Mouse (Mus musculus): ENCODE results near the gene Wscd2. TPM values are rescaled to one million over a fixed set of nuclear protein-coding genes. Genes with fewer than 3 reads are reported as not detected.
A peak's percentile ranks its signal among the peaks of the same experiment; 100 is the strongest.

The Wscd2 gene
- polyA plus RNA-seq, 1 experiment from 2014 or later: 5.6 TPM

DNA sequence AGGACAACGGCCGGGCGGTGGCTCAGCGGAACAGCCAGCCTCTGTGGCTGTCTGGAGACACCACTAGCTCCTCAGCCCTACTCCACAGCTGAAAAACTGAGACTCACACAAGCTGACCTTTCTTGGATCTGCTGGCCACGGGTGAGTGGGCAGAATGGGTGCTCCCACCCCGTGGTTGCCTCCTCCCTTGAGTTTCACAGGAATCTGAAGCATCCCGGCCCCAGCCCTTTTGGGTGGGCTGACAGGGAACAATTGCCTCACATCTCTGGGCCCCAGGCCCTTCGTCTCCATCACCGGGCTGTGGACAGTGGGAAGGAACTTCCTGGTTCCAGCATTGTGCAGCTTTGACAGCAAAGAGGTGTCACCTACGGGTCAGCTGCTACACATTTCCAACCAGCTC, 140.0 kb downstream of the Wscd2 start:
- peaks cover 23% of the 10 kb centered on the region for H3K4me1 ChIP-seq (ENCODE audit: control insufficient read depth, insufficient read depth, low read length)
- H3K9me3 ChIP-seq (ENCODE audit: control insufficient read depth, low read length): no peaks in the 10 kb centered on the region
- no peak for ATAC-seq
- no peak overlapping the region for H3K9ac ChIP-seq (ENCODE audit: low read depth, low read length)
- no peak overlapping the region for H3K27ac ChIP-seq (ENCODE audit: low read length)
- no peaks in the 10 kb centered on the region for H3K27me3 ChIP-seq (replicated peaks; ENCODE audit: control insufficient read depth, insufficient read depth, low read length)
- no peak overlapping the region for H3K4me3 ChIP-seq (ENCODE audit: low read length)
- 62% methylated on average over 10 of the region's 10 CpGs for WGBS
- no peaks in the 10 kb centered on the region for H3K36me3 ChIP-seq (ENCODE audit: control insufficient read depth, insufficient read depth, low read length)
- no peak overlapping the region for H3K4me2 ChIP-seq (ENCODE audit: low read depth, low read length)

DNA sequence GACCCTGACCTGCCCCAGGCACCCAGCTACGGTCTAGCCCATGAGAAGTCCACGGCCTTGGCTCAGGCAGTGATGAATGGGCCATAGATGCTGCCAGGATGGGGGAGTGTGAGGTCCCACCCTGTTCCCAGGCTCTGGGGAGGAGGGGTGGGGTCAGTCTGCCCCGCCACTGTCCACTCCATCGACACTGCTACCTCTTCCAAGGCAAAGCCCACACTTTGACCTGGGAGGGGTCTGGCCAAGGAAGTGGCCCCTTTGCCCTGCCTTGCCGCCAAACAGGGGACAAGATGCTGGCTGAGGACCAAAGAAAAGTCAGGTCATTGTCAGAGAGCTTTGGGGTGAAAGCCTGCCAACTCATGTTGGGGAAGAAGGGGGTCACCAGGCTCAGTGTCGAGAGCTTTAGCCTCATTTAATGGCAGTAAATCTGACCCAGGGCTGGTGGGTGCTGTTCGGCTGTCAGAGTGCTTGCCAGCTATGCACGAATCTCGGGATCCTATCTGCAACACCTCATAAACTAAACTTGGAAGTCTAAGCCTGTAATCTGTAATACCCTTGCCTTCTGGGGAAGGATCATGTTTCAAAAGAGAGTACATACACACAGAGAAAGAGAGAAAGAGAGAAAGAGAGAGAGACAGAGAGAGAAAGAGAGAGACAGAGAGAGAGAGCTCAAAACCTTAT, 143.0 kb downstream of the Wscd2 start:
- ATAC-seq: 0 out of 2 replicates have a peak, but pooled peaks have one; percentile 22
- no peaks in the 10 kb centered on the region for H3K36me3 ChIP-seq (ENCODE audit: control insufficient read depth, insufficient read depth, low read length)
- H3K27ac ChIP-seq (ENCODE audit: low read length): no peak overlapping the region

DNA sequence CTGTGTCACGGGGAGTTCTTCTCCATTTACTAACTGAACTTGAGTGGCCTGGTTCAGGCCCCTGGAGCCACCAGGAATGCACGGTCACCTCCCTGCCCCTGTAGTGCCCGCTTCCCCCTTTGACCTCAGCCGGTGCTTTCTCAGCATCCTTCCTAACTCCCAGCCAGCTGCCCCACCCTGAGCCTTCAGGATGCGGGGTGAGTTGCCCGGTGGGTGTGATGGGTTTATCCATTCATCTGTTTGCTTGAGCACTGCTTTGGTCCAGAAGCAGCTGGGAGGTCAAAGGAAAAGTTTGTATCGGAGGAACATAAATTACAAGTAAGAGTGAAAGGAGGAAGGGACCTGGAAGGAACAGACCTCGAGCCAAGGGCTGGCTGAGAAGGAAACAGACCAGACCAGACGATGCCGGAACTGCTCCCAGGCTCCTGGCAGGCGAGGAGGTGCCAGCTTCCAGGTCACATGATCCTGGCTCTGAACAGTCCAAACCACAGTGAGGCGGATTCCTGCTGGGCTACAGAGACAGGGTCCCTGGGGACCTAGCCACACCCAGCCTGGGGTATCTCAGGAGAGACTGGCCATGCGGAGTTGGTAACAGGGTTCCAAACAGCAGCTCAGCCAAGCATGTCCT, 144.0 kb downstream of the Wscd2 start:
- Histone ChIP-seq H3K9me3 (ENCODE audit: control insufficient read depth, low read length) (no peaks in the 10 kb centered on the region), H3K4me3 (ENCODE audit: low read length) (no peak overlapping the region), H3K27ac (ENCODE audit: low read length) (no peak overlapping the region), H3K4me1 (ENCODE audit: control insufficient read depth, insufficient read depth, low read length) (peaks cover 14% of the 10 kb centered on the region), H3K9ac (ENCODE audit: low read depth, low read length) (no peak overlapping the region), H3K4me2 (ENCODE audit: low read depth, low read length) (no peak overlapping the region), H3K36me3 (ENCODE audit: control insufficient read depth, insufficient read depth, low read length) (no peaks in the 10 kb centered on the region), H3K27me3 (replicated peaks; ENCODE audit: control insufficient read depth, insufficient read depth, low read length) (no peaks in the 10 kb centered on the region)
- 39% methylated on average over 13 of the region's 13 CpGs for WGBS
- ATAC-seq: no peak

More for the DNA sequence above, 143.0 kb downstream of the Wscd2 start:
- H3K9me3 ChIP-seq (ENCODE audit: control insufficient read depth, low read length): no peaks in the 10 kb centered on the region
- WGBS: 24% methylated on average over 9 of the region's 9 CpGs
- H3K4me2 ChIP-seq (ENCODE audit: low read depth, low read length): no peak overlapping the region
- H3K4me1 ChIP-seq (ENCODE audit: control insufficient read depth, insufficient read depth, low read length): peaks cover 16% of the 10 kb centered on the region
- no peaks in the 10 kb centered on the region for H3K27me3 ChIP-seq (replicated peaks; ENCODE audit: control insufficient read depth, insufficient read depth, low read length)
- no peak overlapping the region for H3K9ac ChIP-seq (ENCODE audit: low read depth, low read length)
- H3K4me3 ChIP-seq (ENCODE audit: low read length): no peak overlapping the region

DNA sequence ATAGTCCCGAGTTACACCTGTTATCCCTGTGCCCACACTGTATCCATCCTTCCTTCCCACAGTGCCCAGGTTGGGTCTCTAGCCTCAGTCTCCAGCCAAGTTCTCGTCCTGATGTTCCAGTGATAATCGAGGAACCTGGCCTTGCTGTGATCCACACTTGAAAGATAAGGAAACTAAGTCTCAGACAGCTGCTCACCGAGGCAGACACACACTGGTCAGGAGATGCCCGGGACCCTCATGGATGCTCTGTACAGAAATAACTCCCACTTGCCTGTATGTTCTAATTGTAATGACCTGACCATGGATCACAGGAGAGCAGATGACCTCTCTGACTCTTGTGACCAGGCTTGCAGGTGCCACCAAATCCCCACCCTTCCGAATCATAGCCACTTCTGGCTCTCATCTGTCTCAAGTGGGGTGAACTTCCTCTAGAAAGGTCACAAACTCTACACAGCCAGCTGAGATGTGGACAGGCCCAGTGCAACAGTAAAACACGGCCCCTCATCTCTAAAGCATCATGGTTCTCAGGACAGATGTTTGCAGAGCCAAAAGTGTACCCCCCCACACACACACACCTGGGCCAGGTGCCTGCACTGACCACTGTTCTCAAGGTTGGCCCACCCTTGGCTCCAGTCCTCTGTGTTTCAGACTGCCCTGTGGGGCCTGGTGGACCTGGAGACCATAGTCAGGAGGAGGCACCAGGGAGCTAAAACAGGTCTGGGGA, 144.9 kb downstream of the Wscd2 start:
- Histone ChIP-seq H3K4me1 (ENCODE audit: control insufficient read depth, insufficient read depth, low read length) (peaks cover 14% of the 10 kb centered on the region), H3K4me2 (ENCODE audit: low read depth, low read length) (no peak overlapping the region), H3K9me3 (ENCODE audit: control insufficient read depth, low read length) (no peaks in the 10 kb centered on the region), H3K27me3 (replicated peaks; ENCODE audit: control insufficient read depth, insufficient read depth, low read length) (no peaks in the 10 kb centered on the region), H3K27ac (ENCODE audit: low read length) (no peak overlapping the region), H3K4me3 (ENCODE audit: low read length) (no peak overlapping the region), H3K9ac (ENCODE audit: low read depth, low read length) (no peak overlapping the region), H3K36me3 (ENCODE audit: control insufficient read depth, insufficient read depth, low read length) (no peaks in the 10 kb centered on the region)
- no peak for ATAC-seq
- 76% methylated on average over 7 of the region's 7 CpGs for WGBS

DNA sequence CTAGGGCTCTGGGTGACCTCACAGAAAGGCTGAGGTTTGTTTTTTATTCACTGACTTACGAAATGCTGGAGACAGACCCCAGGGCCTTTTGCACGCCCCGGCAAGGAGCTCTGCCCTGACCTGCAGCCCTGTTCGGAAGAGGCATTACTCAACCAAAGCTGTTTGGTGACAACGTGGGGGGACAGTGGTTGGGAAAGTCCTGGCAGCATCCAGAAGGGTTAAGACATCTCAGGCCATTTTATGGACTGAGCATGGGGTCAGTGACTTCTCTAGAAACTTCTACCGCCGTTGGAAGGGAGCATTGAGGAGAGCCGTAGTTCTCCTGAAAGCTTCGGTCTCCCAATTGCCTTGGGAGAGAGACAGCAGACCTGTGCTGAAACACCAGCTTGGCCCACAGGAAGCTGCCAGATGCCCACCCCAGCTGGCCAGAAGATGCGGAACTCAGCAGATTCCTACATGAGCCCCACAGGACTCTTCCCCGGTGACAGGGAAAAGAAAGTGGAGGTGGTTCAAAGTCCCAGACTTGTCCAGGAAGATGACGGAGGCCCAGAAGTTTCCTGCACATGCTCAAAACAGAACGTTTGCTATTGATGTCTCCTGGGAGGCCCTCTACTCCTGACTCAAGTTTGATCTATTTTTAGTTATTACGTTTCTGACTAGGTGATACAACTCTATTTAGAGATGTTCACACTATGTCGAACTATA, 145.9 kb downstream of the Wscd2 start:
- Histone ChIP-seq H3K9me3 (ENCODE audit: control insufficient read depth, low read length) (no peaks in the 10 kb centered on the region), H3K27me3 (replicated peaks; ENCODE audit: control insufficient read depth, insufficient read depth, low read length) (no peaks in the 10 kb centered on the region), H3K27ac (ENCODE audit: low read length) (no peak overlapping the region), H3K4me1 (ENCODE audit: control insufficient read depth, insufficient read depth, low read length) (peaks cover 14% of the 10 kb centered on the region), H3K36me3 (ENCODE audit: control insufficient read depth, insufficient read depth, low read length) (no peaks in the 10 kb centered on the region), H3K4me2 (ENCODE audit: low read depth, low read length) (no peak overlapping the region), H3K9ac (ENCODE audit: low read depth, low read length) (no peak overlapping the region), H3K4me3 (ENCODE audit: low read length) (no peak overlapping the region)
- ATAC-seq: no peak
- WGBS: 70% methylated on average over 15 of the region's 15 CpGs

DNA sequence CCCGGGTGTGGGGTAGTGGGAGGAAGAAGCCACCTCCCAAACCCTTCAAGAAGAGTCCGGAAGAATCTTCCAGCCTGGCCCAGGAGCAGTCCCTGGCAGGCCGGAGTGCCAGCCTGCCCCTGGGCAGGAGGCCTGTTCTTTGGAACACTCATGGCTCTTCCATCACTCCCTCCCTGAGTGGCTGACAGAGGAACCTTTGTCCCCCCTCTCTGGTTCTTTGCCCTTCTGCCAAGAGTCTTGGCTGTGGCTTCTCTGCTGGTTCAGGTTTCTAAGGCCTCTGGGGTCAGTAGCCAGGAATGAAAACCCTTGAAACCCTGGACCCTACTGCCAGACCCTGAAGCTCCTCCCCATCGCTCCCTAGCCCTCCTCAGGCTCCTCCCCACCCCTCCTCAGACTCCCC, 147.5 kb downstream of the Wscd2 start:
- H3K9me3 ChIP-seq (ENCODE audit: control insufficient read depth, low read length): no peaks in the 10 kb centered on the region
- 88% methylated on average over 4 of the region's 4 CpGs for WGBS
- H3K4me3 ChIP-seq (ENCODE audit: low read length): no peak overlapping the region
- H3K4me1 ChIP-seq (ENCODE audit: control insufficient read depth, insufficient read depth, low read length): peaks cover 12% of the 10 kb centered on the region
- H3K27me3 ChIP-seq (replicated peaks; ENCODE audit: control insufficient read depth, insufficient read depth, low read length): no peaks in the 10 kb centered on the region
- no peak for ATAC-seq
- no peak overlapping the region for H3K9ac ChIP-seq (ENCODE audit: low read depth, low read length)
- H3K36me3 ChIP-seq (ENCODE audit: control insufficient read depth, insufficient read depth, low read length): no peaks in the 10 kb centered on the region
- H3K27ac ChIP-seq (ENCODE audit: low read length): no peak overlapping the region
- no peak overlapping the region for H3K4me2 ChIP-seq (ENCODE audit: low read depth, low read length)

DNA sequence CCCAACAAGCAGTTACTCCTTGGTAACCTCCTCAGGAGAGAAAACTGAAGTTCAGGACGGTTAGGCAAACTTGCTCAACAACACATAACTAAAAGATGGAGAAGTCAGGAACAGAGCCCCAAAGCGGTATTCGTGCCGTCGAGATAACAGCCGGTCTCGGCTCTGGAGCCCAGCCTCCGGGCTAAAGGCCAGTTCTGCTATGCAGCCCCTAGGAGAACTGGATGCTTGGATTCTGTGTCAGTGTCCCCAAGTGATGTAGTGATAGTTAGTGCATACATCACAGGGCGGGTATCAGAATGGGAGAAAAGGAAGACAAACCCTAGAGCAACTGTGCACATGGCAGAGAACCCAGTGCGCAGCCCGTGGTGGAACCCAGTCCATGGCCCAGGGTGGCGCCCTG, 147.9 kb downstream of the Wscd2 start:
- 80% methylated on average over 12 of the region's 12 CpGs for WGBS

DNA sequence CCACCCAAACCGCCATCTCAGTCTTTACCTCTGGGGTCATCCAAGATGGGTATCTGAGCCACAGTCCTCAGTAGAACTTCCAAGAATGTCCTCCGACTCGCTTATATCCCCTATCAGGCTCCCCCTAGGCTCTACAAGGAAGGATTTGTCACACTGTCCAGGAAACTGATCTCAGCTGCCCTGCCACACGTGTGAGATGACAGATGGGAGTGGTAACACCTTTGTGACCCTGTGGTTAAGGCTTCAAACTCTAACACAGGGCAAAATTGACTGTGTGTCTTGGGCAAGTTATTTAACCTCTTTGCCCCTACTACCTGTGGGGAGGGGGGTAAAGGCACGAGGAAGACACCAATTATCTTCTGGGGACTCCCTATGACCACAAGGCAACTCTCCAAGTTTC, 149.0 kb downstream of the Wscd2 start:
- H3K27me3 ChIP-seq (replicated peaks; ENCODE audit: control insufficient read depth, insufficient read depth, low read length): no peaks in the 10 kb centered on the region
- WGBS: 72% methylated on average over 5 of the region's 5 CpGs
- no peak overlapping the region for H3K4me3 ChIP-seq (ENCODE audit: low read length)
- no peaks in the 10 kb centered on the region for H3K9me3 ChIP-seq (ENCODE audit: control insufficient read depth, low read length)
- H3K4me1 ChIP-seq (ENCODE audit: control insufficient read depth, insufficient read depth, low read length): peaks cover 4% of the 10 kb centered on the region; the same call in 1 of the 2 replicates
- no peak overlapping the region for H3K27ac ChIP-seq (ENCODE audit: low read length)
- no peaks in the 10 kb centered on the region for H3K36me3 ChIP-seq (ENCODE audit: control insufficient read depth, insufficient read depth, low read length)
- H3K4me2 ChIP-seq (ENCODE audit: low read depth, low read length): no peak overlapping the region
- no peak overlapping the region for H3K9ac ChIP-seq (ENCODE audit: low read depth, low read length)
- no peak for ATAC-seq

More for the DNA sequence above, 147.9 kb downstream of the Wscd2 start:
- Histone ChIP-seq H3K36me3 (ENCODE audit: control insufficient read depth, insufficient read depth, low read length) (no peaks in the 10 kb centered on the region), H3K9me3 (ENCODE audit: control insufficient read depth, low read length) (no peaks in the 10 kb centered on the region), H3K4me1 (ENCODE audit: control insufficient read depth, insufficient read depth, low read length) (peaks cover 8% of the 10 kb centered on the region), H3K27ac (ENCODE audit: low read length) (no peak overlapping the region), H3K4me3 (ENCODE audit: low read length) (no peak overlapping the region), H3K4me2 (ENCODE audit: low read depth, low read length) (no peak overlapping the region), H3K27me3 (replicated peaks; ENCODE audit: control insufficient read depth, insufficient read depth, low read length) (no peaks in the 10 kb centered on the region), H3K9ac (ENCODE audit: low read depth, low read length) (no peak overlapping the region)
- no peak for ATAC-seq

Data from intestine, embryonic 16.5 days (tissue).